Mouse (Mus musculus): ENCODE data around the gene Nckipsd. TPM values are rescaled to one million over a fixed set of nuclear protein-coding genes. Genes with fewer than 3 reads are reported as not detected.

The Nckipsd gene
- polyA plus RNA-seq, 1 experiment from 2014 or later: 6.8 TPM

DNA sequence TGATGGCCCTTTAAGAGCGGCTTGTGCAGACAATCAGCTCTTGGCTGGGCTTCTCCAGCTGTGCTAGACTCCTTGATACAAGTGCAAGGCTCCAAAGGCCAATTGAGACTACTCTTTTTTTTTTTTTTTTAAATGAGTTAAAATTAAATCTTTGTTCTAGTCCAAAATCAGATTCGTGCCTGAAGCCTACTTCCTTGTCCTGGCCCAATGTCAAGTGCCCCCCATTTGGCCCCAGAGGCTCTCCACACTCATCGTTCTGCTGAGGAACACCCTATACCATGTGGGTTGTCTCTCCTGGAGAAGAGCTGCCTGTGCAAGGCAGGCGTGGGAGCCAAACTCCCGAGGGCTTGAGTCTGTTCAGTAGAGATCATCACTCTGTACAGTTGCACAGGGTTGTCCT, 27.2 kb upstream of the Nckipsd start:
- H3K27me3 ChIP-seq (replicated peaks; ENCODE audit: control insufficient read depth, insufficient read depth, low read length): no peaks in the 10 kb centered on the region
- H3K9me3 ChIP-seq (ENCODE audit: control insufficient read depth): no peaks in the 10 kb centered on the region
- 0 out of 2 replicates have a peak overlapping the region, but pooled peaks have one; percentile 1 for H3K4me2 ChIP-seq (replicated peaks; ENCODE audit: low read depth)
- H3K4me1 ChIP-seq (replicated peaks; ENCODE audit: control insufficient read depth, insufficient read depth, low read length): peaks cover 4% of the 10 kb centered on the region; the same call in 1 of the 2 replicates
- no peak for TF ChIP-seq CTCF (IDR thresholded peaks at IDR 0.05; ENCODE audit: low read depth)
- no peak overlapping the region for H3K9ac ChIP-seq (ENCODE audit: low read depth, low read length)
- 25% methylated on average over 5 of the region's 5 CpGs for WGBS
- H3K27ac ChIP-seq (ENCODE audit: low read depth, low read length): peak overlapping the region; percentile 23; the same call in 1 of the 2 replicates
- H3K4me3 ChIP-seq (ENCODE audit: low read depth, low read length): no peak overlapping the region
- ATAC-seq: no peak
- H3K36me3 ChIP-seq (ENCODE audit: control insufficient read depth, insufficient read depth): no peaks in the 10 kb centered on the region

DNA sequence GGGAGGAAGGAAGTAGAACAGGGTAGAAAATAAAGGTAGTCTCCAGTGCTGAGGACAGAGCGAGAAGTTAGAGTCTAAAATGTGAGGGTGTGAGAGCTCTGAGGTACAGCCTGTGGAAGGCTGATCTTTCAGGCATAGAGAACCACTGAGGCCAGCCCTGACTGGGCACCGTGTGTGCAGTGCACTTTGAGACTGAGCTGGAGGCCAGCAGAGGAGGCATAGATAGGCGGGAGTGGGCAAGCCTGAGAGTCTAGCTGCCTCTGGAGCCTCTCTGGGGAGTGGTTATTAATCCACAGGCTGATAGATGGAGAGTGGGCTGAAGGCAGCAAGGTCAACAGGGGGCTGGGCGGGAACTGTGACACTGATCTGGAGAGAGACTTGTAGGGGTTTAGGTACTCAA, 26.3 kb upstream of the Nckipsd start:
- no peaks in the 10 kb centered on the region for H3K27me3 ChIP-seq (replicated peaks; ENCODE audit: control insufficient read depth, insufficient read depth, low read length)
- WGBS: 42% methylated on average over 4 of the region's 4 CpGs
- H3K4me3 ChIP-seq (ENCODE audit: low read depth, low read length): no peak overlapping the region
- peak overlapping the region; percentile 70 for H3K27ac ChIP-seq (ENCODE audit: low read depth, low read length)
- peaks cover 8% of the 10 kb centered on the region; the same call in 1 of the 2 replicates for H3K4me1 ChIP-seq (replicated peaks; ENCODE audit: control insufficient read depth, insufficient read depth, low read length)
- no peak for TF ChIP-seq CTCF (IDR thresholded peaks at IDR 0.05; ENCODE audit: low read depth)
- ATAC-seq: peak; percentile 60
- no peak overlapping the region for H3K9ac ChIP-seq (ENCODE audit: low read depth, low read length)
- 0 out of 2 replicates have a peak, but pooled peaks cover 4% of the 10 kb centered on the region for H3K36me3 ChIP-seq (ENCODE audit: control insufficient read depth, insufficient read depth)
- no peak overlapping the region for H3K4me2 ChIP-seq (replicated peaks; ENCODE audit: low read depth)
- no peaks in the 10 kb centered on the region for H3K9me3 ChIP-seq (ENCODE audit: control insufficient read depth)

DNA sequence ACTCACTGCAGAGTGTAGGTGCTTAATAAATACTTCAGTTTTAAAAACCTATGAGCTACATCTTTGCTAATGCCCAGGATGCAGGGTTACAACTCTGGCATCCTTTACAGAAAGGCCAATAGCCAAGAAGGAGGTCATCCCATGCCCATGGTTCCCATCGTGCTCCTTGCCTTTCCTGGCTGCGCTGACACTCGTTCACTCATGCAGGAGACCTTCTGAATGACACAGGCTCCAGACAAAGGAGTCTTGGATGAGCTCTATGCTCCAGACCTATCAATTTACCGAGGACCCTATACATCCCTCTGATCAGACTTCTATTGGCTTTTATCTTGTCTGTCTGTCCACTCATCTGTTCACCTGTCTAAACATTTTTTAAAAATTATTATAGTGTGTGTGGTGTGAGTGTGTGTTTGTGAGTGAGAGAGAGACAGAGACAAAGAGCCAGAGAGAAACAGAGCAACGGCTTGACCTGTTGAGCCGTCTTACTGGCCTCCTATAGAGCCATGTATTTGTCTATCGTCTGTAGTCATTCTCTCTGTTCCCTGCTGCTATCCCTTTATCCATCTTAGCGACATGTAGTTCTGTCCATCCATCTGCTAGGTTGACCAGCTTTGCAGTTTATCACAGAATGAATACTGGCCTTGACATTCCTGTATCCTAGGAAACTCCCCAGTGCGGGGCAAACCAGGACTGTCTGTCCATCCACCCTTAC, 25.2 kb upstream of the Nckipsd start:
- H3K27me3 ChIP-seq (replicated peaks; ENCODE audit: control insufficient read depth, insufficient read depth, low read length): no peaks in the 10 kb centered on the region
- H3K4me1 ChIP-seq (replicated peaks; ENCODE audit: control insufficient read depth, insufficient read depth, low read length): peaks cover 8% of the 10 kb centered on the region; the same call in 1 of the 2 replicates
- H3K27ac ChIP-seq (ENCODE audit: low read depth, low read length): 0 out of 2 replicates have a peak overlapping the region, but pooled peaks have one; percentile 91
- 0 out of 2 replicates have a peak, but pooled peaks cover 4% of the 10 kb centered on the region for H3K36me3 ChIP-seq (ENCODE audit: control insufficient read depth, insufficient read depth)
- peak overlapping the region; percentile 63 for H3K4me2 ChIP-seq (replicated peaks; ENCODE audit: low read depth)
- ATAC-seq: no peak
- peak overlapping the region; percentile 74 for H3K4me3 ChIP-seq (ENCODE audit: low read depth, low read length)
- H3K9me3 ChIP-seq (ENCODE audit: control insufficient read depth): no peaks in the 10 kb centered on the region
- H3K9ac ChIP-seq (ENCODE audit: low read depth, low read length): no peak overlapping the region
- TF ChIP-seq CTCF (IDR thresholded peaks at IDR 0.05; ENCODE audit: low read depth): no peak
- WGBS: 24% methylated on average over 9 of the region's 9 CpGs

DNA sequence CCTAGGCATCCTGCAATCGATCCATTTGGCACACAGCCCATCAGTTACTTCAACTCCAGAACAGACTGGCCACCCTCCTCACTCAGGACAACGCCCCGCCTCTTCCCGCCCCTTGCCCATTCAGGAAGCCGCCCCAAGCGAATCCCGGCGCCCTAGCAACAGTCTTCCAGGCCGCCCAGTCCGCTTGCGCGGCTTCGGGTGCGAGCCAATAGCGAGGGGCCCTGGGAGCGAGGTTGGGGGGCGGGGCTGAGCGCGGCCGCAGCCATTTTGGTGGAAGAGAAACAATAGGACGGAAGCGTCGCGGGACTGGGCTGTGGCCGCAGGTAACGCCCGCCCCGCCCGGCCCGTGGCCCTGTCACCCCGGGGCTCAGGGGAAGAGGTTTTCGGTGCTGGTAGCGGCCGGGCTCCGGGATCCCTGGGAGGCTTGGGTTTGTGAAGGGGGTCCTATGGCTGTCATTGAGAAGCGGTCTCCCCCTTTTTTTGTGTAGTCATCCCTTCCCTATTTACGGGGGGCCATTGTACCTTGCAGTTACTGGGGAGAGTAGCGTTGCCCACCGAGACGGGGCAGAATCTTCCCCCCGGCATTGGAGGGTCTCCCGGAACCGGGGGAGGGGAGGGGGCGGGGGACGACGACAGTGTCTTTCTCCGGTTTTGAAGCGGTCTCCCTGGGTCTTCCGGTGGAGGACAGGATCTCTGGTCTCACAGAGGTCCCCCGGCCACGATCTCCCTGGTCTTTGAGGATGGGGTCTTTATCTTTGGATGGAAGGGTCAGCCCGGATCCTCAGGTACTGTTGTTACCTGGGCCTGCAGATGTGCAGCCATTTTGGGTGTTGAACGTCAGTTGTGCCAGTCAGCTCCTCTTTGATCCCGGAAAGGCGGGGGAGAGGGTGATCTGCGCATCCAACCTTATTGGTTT, 24.4 kb upstream of the Nckipsd start, which contains the start of gene Ip6k2:
Gene Ip6k2, plus strand, starts transcription at position 249 of the 916 bp plus-strand sequence.
- no peaks in the 10 kb centered on the region for H3K27me3 ChIP-seq (replicated peaks; ENCODE audit: control insufficient read depth, insufficient read depth, low read length)
- H3K36me3 ChIP-seq (ENCODE audit: control insufficient read depth, insufficient read depth): 0 out of 2 replicates have a peak, but pooled peaks cover 10% of the 10 kb centered on the region
- ATAC-seq: peak; percentile 97
- peak within 1 kb of the TSS; percentile 93 for H3K9ac ChIP-seq (ENCODE audit: low read depth, low read length)
- peaks cover 8% of the 10 kb centered on the region; the same call in 1 of the 2 replicates for H3K4me1 ChIP-seq (replicated peaks; ENCODE audit: control insufficient read depth, insufficient read depth, low read length)
- WGBS: under 1% methylated on average over 55 of the region's 56 CpGs
- TF ChIP-seq CTCF (IDR thresholded peaks at IDR 0.05; ENCODE audit: low read depth): no peak
- H3K4me2 ChIP-seq (replicated peaks; ENCODE audit: low read depth): peak within 1 kb of the TSS; percentile 63
- H3K9me3 ChIP-seq (ENCODE audit: control insufficient read depth): no peaks in the 10 kb centered on the region
- H3K27ac ChIP-seq (ENCODE audit: low read depth, low read length): peak within 1 kb of the TSS; percentile 91
- peak within 1 kb of the TSS; percentile 74 for H3K4me3 ChIP-seq (ENCODE audit: low read depth, low read length)

DNA sequence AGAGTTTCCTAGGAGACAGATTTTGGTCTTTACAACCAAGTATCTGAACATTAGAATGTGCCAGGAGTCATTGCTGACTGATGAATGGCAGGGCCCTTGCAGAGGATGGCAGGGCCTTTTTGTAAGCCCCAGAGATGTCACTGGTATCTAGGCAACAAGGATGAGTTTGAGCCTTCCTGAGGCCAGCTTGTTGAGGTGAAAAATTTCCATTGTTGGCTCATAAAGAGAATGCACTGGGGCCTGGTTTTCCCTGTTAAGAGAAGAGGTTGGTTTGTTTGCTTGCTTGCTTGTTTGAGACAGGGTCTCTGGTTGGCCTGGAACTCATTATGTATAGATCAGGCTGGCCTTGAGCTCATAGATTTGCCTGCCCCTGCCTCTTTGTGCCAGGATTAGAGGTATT, 22.8 kb upstream of the Nckipsd start:
- TF ChIP-seq CTCF (IDR thresholded peaks at IDR 0.05; ENCODE audit: low read depth): no peak
- no peaks in the 10 kb centered on the region for H3K9me3 ChIP-seq (ENCODE audit: control insufficient read depth)
- H3K36me3 ChIP-seq (ENCODE audit: control insufficient read depth, insufficient read depth): peaks cover 10% of the 10 kb centered on the region; the same call in 1 of the 2 replicates
- no peak overlapping the region for H3K4me3 ChIP-seq (ENCODE audit: low read depth, low read length)
- H3K27me3 ChIP-seq (replicated peaks; ENCODE audit: control insufficient read depth, insufficient read depth, low read length): no peaks in the 10 kb centered on the region
- peaks cover 8% of the 10 kb centered on the region; the same call in 1 of the 2 replicates for H3K4me1 ChIP-seq (replicated peaks; ENCODE audit: control insufficient read depth, insufficient read depth, low read length)
- H3K9ac ChIP-seq (ENCODE audit: low read depth, low read length): no peak overlapping the region
- peak overlapping the region; percentile 63 for H3K4me2 ChIP-seq (replicated peaks; ENCODE audit: low read depth)
- no peak overlapping the region for H3K27ac ChIP-seq (ENCODE audit: low read depth, low read length)
- no peak for ATAC-seq

DNA sequence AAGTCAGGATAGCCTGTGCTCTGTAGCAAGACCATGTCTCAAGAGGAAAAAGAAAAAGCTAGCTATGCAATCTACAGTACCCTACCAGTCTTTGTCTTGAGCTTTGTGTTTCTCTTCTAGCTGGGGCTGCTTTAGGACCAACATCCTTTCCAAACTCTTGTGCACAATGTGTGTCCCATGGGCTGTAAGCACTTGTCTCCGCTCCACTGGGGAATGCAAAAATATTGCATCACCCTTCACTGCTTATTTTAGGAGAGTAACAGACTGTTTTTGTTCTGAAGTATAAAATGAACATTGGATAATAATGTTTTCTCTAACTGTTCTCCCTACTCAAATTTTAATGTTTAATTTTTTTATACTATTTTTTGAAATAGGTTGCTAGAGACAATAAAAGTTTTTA, 21.7 kb upstream of the Nckipsd start:
- Histone ChIP-seq H3K4me2 (replicated peaks; ENCODE audit: low read depth) (no peak overlapping the region), H3K27me3 (replicated peaks; ENCODE audit: control insufficient read depth, insufficient read depth, low read length) (no peaks in the 10 kb centered on the region), H3K27ac (ENCODE audit: low read depth, low read length) (no peak overlapping the region), H3K36me3 (ENCODE audit: control insufficient read depth, insufficient read depth) (peaks cover 10% of the 10 kb centered on the region; the same call in 1 of the 2 replicates), H3K9ac (ENCODE audit: low read depth, low read length) (no peak overlapping the region), H3K4me1 (replicated peaks; ENCODE audit: control insufficient read depth, insufficient read depth, low read length) (0 out of 2 replicates have a peak, but pooled peaks cover 4% of the 10 kb centered on the region), H3K9me3 (ENCODE audit: control insufficient read depth) (no peaks in the 10 kb centered on the region), H3K4me3 (ENCODE audit: low read depth, low read length) (no peak overlapping the region)
- no peak for ATAC-seq
- 73% methylated on average over 1 of the region's 1 CpGs for WGBS
- TF ChIP-seq CTCF (IDR thresholded peaks at IDR 0.05; ENCODE audit: low read depth): no peak
